In the genomic region with DNA sequence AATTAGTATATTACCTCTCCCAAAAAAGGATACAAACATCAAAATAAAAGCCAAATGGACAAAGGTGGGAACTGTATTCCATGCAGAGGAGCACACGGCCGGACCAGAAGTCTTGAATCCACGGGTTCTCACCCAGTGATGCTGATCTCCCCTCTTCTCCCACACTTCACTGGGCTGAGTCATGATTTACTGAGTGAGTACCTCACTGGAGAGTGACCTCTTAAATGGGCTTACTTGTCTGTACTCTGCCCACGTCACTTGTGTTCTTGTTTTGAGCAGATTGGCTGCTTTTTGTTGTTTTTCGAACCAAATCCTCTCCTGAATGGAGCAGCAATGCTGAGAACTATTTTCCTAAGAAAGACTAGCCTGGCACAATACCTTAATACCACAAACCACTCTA, we compare ENCODE assay signal across 23 mouse cellular contexts. TPM values are rescaled to one million over a fixed set of nuclear protein-coding genes. Genes with fewer than 3 reads are reported as not detected.
"Had no signal": no experiment of that assay in that cellular context is flagged by ENCODE, and none has a peak within 500 bp of the region (broad histone marks: within the 10 kb centered on the region; RNA-seq: fewer than 3 reads in every experiment).

No protein-coding gene starts in this region.

- H3K36me3 ChIP-seq: limb, embryonic 10.5 days; midbrain, embryonic 12.5 days had no signal

- DNase-seq: kidney, adult 18-20 months; kidney, adult 9 months; kidney, postnatal 14 days; kidney, postnatal 4 days; liver; liver, embryonic 13.5 days; lung, embryonic 14.5 days; thymus, adult 18-20 months; thymus, postnatal 36 days had no signal

- H3K27me3 ChIP-seq: limb, embryonic 13.5 days; liver, embryonic 13.5 days; midbrain, embryonic 12.5 days; midbrain, embryonic 15.5 days had no signal

- H3K4me3 ChIP-seq: limb, embryonic 10.5 days; limb, embryonic 13.5 days; liver, embryonic 13.5 days; midbrain, embryonic 12.5 days; midbrain, embryonic 15.5 days had no signal

- H3K27ac ChIP-seq: limb, embryonic 10.5 days; limb, embryonic 13.5 days; liver, embryonic 13.5 days; macrophage; midbrain, embryonic 12.5 days; midbrain, embryonic 15.5 days had no signal

- H3K4me1 ChIP-seq: limb, embryonic 13.5 days; liver, embryonic 13.5 days; midbrain, embryonic 12.5 days; midbrain, embryonic 15.5 days had no signal

- H3K9ac ChIP-seq: liver, embryonic 13.5 days; lung, embryonic 14.5 days; midbrain, embryonic 12.5 days; midbrain, embryonic 15.5 days had no signal

- ATAC-seq: intestine, embryonic 16.5 days; lung, postnatal 0 days; midbrain, embryonic 15.5 days had no signal

- H3K9me3 ChIP-seq: limb, embryonic 10.5 days; limb, embryonic 13.5 days; liver, embryonic 13.5 days; midbrain, embryonic 12.5 days; midbrain, embryonic 15.5 days had no signal

- H3K4me2 ChIP-seq: limb, embryonic 13.5 days; liver, embryonic 13.5 days; lung, embryonic 14.5 days; midbrain, embryonic 12.5 days; midbrain, embryonic 15.5 days had no signal

RNA-seq across cellular contexts. Expression of gene Sec14l2, which starts 18.2 kb away (rescaled TPM):
- total RNA-seq: monocyte, adult 5-6 weeks had no signal

RNA-seq across cellular contexts. Expression of gene Sec14l3, which starts 40.3 kb away (rescaled TPM):
- total RNA-seq: megakaryocyte, adult 5-6 weeks; monocyte, adult 5-6 weeks had no signal
- polyA plus RNA-seq: intestine, embryonic 16.5 days; limb, embryonic 10.5 days; limb, embryonic 13.5 days; liver, embryonic 13.5 days; liver, embryonic 16.5 days; macrophage; midbrain, embryonic 12.5 days; neural tube, embryonic 11.5 days; small intestine, adult 2 months; spleen, adult 2 months; urinary bladder, adult 2 months had no signal
